Mouse (Mus musculus) urinary bladder, postnatal 14 days (tissue): Measurements from ENCODE around the gene Ccnb1.
"Not testable (repeated sequence)": the region's sequence is repeated elsewhere in the genome, so short reads cannot be mapped to it uniquely, and the experiment has no call there.

Experiments
- DNase-seq: peaks from one replicate; pipeline ENCODE4 v3.0.0; 2021; ENCODE audit warnings: low spot score

Gene Ccnb1

GRCm38 (mm10) chr13:100774704-100775103, 11.7 kb downstream of the Ccnb1 start:
- no peak for DNase-seq

- DNase-seq = no peak
Observed at GRCm38 (mm10) chr13:100755329-100755728, 31.0 kb downstream of the Ccnb1 start.

- DNase-seq = no peak
Observed at GRCm38 (mm10) chr13:100754186-100754585, 32.2 kb downstream of the Ccnb1 start.

- no peak for DNase-seq
Observed at GRCm38 (mm10) chr13:100753011-100753410, 33.4 kb downstream of the Ccnb1 start.

- no peak for DNase-seq
Observed at GRCm38 (mm10) chr13:100752529-100752928, 33.8 kb downstream of the Ccnb1 start.

- DNase-seq = no peak
Observed at GRCm38 (mm10) chr13:100751402-100751801, 35.0 kb downstream of the Ccnb1 start.

GRCm38 (mm10) chr13:100750799-100751198, 35.6 kb downstream of the Ccnb1 start:
- DNase-seq = no peak

- no peak for DNase-seq
Observed at GRCm38 (mm10) chr13:100748638-100749037, 37.7 kb downstream of the Ccnb1 start.

- no peak for DNase-seq
Observed at GRCm38 (mm10) chr13:100746090-100746489, 40.3 kb downstream of the Ccnb1 start.

- peak; percentile 94 for DNase-seq
Observed at GRCm38 (mm10) chr13:100744036-100744744, 42.2 kb downstream of the Ccnb1 start, which contains the start of gene Mrps36. Mrps36 (minus strand) TSS chr13:100744659.

- DNase-seq = no peak
Observed at GRCm38 (mm10) chr13:100743346-100744035, 42.9 kb downstream of the Ccnb1 start.

GRCm38 (mm10) chr13:100742831-100743230, 43.5 kb downstream of the Ccnb1 start:
- no peak for DNase-seq

- no peak for DNase-seq
Observed at GRCm38 (mm10) chr13:100732756-100733155, 53.6 kb downstream of the Ccnb1 start.

- DNase-seq = not testable (repeated sequence)
Observed at GRCm38 (mm10) chr13:100731462-100732046, 54.8 kb downstream of the Ccnb1 start.

GRCm38 (mm10) chr13:100730861-100731176, 55.6 kb downstream of the Ccnb1 start, which contains the start of gene Cdk7:
Cdk7 (minus strand) TSS chr13:100730939.
- peak; percentile 94 for DNase-seq

- DNase-seq = no peak
Observed at GRCm38 (mm10) chr13:100730153-100730860, 56.1 kb downstream of the Ccnb1 start.
